Mouse (Mus musculus) stomach, embryonic 14.5 days (tissue): ENCODE data around the gene Srpk2. TPM values are rescaled to one million over a fixed set of nuclear protein-coding genes. Genes with fewer than 3 reads are reported as not detected.
"Not testable (repeated sequence)": the region's sequence is repeated elsewhere in the genome, so short reads cannot be mapped to it uniquely, and the experiment has no call there.

Experiments used
- ATAC-seq: fragments of 200-750 bp; cut with Nextera tagmentation; 2 replicates; pipeline ENCODE4 v1.8.0; 2017; ENCODE audit warnings: low read depth, moderate TSS enrichment; ENCODE audit not compliant: insufficient number of reproducible peaks, insufficient read depth, low FRiP score
- H3K27ac ChIP-seq: fragments of 300-500 bp; sonication (generic); 2 replicates; pipeline ENCODE4 v1.5.1; 2014; ENCODE audit warnings: mild to moderate bottlenecking, low read length, moderate library complexity, mixed read lengths
- H3K27me3 ChIP-seq: fragments of 300-500 bp; sonication (generic); 2 replicates; pipeline ENCODE4 v1.6.1; 2014; ENCODE audit warnings: low read length, control low read depth, mixed read lengths; ENCODE audit not compliant: control insufficient read depth, insufficient read depth
- H3K36me3 ChIP-seq: fragments of 300-500 bp; sonication (generic); 2 replicates; pipeline ENCODE4 v1.6.1; 2014; ENCODE audit warnings: mild to moderate bottlenecking, control low read depth, low read length, moderate library complexity, mixed read lengths; ENCODE audit not compliant: control insufficient read depth, insufficient read depth
- H3K4me1 ChIP-seq: fragments of 300-500 bp; sonication (generic); 2 replicates; pipeline ENCODE4 v1.6.1; 2014; ENCODE audit warnings: low read length, control low read depth, mixed read lengths; ENCODE audit not compliant: control insufficient read depth, insufficient read depth
- H3K4me2 ChIP-seq: fragments of 300-500 bp; sonication (generic); replicated peaks from 2 replicates; pipeline ENCODE4 v1.6.1; 2014; ENCODE audit warnings: low read depth, low read length, control low read depth
- H3K4me3 ChIP-seq: fragments of 300-500 bp; sonication (generic); 2 replicates; pipeline ENCODE4 v1.5.1; 2014; ENCODE audit warnings: low read depth, low read length, control low read depth
- H3K9ac ChIP-seq: fragments of 300-500 bp; sonication (generic); replicated peaks from 2 replicates; pipeline ENCODE4 v1.6.1; 2014; ENCODE audit warnings: low read depth, mild to moderate bottlenecking, control low read depth, low read length, moderate library complexity, mixed read lengths
- H3K9me3 ChIP-seq: fragments of 300-500 bp; sonication (generic); 2 replicates; pipeline ENCODE4 v1.6.1; 2016; ENCODE audit warnings: low read depth, low read length, control low read depth; ENCODE audit not compliant: control insufficient read depth
- WGBS: fragments of 180-500 bp; shearing (Covaris S2); extraction: QIAGEN DNeasy Blood & Tissue Kit; methylation state at CpG from one replicate; pipeline ENCODE4 v1.1.7; 2014; 5-methylcytosine and 5-hydroxymethylcytosine counted together
- polyA plus RNA-seq: library from polyadenylated mRNA; unstranded; fragments of >200 nt; fragmentation: Nextera tagmentation; extraction: Ambion mirVana; gene quantifications from 2 replicates; pipeline ENCODE4 v1.2.1, GENCODE M21; 2014

The Srpk2 gene
- polyA plus RNA-seq, 1 experiment from 2014 or later = 61.8 TPM

- ATAC-seq = no peak
- Histone ChIP-seq H3K27ac (no peak overlapping the region), H3K4me1 (peaks cover 4% of the 10 kb centered on the region; the same call in 1 of the 2 replicates), H3K27me3 (no peaks in the 10 kb centered on the region), H3K36me3 (no peaks in the 10 kb centered on the region), H3K4me2 (no peak overlapping the region), H3K9me3 (no peaks in the 10 kb centered on the region), H3K9ac (no peak overlapping the region), H3K4me3 (no peak overlapping the region)
- WGBS = 93% methylated on average over 4 of the region's 4 CpGs
Observed at GRCm38 (mm10) chr5:23656590-23656989, 27.8 kb downstream of the Srpk2 start.

- Histone ChIP-seq H3K36me3 (no peaks in the 10 kb centered on the region), H3K9me3 (no peaks in the 10 kb centered on the region), H3K27ac (no peak overlapping the region), H3K4me3 (no peak overlapping the region), H3K4me2 (no peak overlapping the region), H3K4me1 (no peaks in the 10 kb centered on the region), H3K9ac (no peak overlapping the region), H3K27me3 (no peaks in the 10 kb centered on the region)
- 59% methylated on average over 1 of the region's 1 CpGs for WGBS
- ATAC-seq = no peak
Observed at GRCm38 (mm10) chr5:23655030-23655429, 29.4 kb downstream of the Srpk2 start.

DNA sequence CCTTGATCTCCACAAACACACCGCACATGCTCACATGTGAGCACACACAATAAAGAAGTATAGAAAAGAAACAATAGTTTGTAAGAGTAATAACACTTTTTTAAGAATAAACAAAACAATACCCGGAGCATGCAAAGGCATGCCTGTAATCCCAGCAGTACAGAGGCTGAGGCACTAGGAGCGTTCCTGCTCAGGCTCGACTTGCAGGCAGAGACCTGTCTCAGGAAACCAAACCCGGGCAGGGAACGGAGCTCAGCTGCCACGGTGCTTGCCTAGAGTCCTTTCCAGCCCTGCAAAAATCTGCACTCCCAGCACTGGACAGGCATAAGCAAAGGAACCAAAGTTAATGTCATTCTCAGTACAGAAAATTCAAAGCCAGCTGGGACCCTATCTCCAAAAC lies 32.1 kb downstream of the Srpk2 start:
- H3K27ac ChIP-seq = no peak overlapping the region
- H3K4me1 ChIP-seq = no peaks in the 10 kb centered on the region
- H3K4me3 ChIP-seq = no peak overlapping the region
- H3K9ac ChIP-seq = no peak overlapping the region
- WGBS = 62% methylated on average over 7 of the region's 7 CpGs
- no peaks in the 10 kb centered on the region for H3K36me3 ChIP-seq
- ATAC-seq = no peak
- H3K9me3 ChIP-seq = no peaks in the 10 kb centered on the region
- no peaks in the 10 kb centered on the region for H3K27me3 ChIP-seq
- no peak overlapping the region for H3K4me2 ChIP-seq

- no peak for ATAC-seq
Observed at GRCm38 (mm10) chr5:23651786-23652185, 32.6 kb downstream of the Srpk2 start.

DNA sequence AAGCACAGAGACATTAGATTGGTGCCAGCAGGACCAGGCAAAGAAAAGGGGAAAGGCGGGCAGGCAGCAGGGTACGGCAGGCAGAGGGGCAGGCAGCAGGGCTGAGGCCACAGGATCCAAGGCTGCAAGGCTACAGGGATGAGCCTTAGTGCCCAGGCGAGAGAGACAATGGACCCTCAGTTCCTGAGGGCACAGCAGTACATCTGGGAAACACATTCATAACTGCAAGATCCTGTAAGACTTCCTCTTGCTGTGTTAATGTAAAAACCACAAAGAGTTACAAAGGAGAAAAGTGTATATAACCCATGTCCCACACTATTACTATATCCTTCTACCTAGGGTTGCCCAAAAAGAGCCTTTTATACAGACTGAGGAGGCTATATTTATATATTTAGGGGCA lies 33.9 kb downstream of the Srpk2 start:
- 93% methylated on average over 3 of the region's 3 CpGs for WGBS

More at GRCm38 (mm10) chr5:23651786-23652185, 32.6 kb downstream of the Srpk2 start:
- Histone ChIP-seq H3K4me1 (no peaks in the 10 kb centered on the region), H3K4me2 (no peak overlapping the region), H3K9me3 (no peaks in the 10 kb centered on the region), H3K36me3 (no peaks in the 10 kb centered on the region), H3K4me3 (no peak overlapping the region), H3K27me3 (no peaks in the 10 kb centered on the region), H3K27ac (no peak overlapping the region), H3K9ac (no peak overlapping the region)
- 74% methylated on average over 3 of the region's 3 CpGs for WGBS

DNA sequence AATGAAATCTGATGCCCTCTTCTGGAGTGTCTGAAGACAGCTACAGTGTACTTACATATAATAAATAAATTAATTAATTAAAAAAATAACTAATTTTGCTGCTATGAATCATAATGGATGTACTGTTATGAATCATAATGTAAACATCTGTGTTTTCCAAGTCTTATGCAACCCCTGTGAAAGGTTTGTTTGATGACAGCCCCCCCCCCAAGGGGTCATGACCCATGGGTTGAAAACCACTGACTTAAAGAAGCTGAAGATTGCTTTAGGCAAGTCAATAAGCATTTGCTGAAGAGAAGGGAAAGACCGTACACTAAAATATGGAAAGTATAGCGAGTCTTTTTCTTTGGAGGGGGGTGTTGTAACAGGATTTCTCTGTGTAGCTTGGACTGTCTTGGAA lies 35.2 kb downstream of the Srpk2 start:
- Histone ChIP-seq H3K27me3 (no peaks in the 10 kb centered on the region), H3K4me1 (no peaks in the 10 kb centered on the region), H3K9ac (no peak overlapping the region), H3K4me2 (no peak overlapping the region), H3K9me3 (no peaks in the 10 kb centered on the region), H3K27ac (no peak overlapping the region), H3K36me3 (no peaks in the 10 kb centered on the region), H3K4me3 (no peak overlapping the region)
- WGBS = 97% methylated on average over 2 of the region's 2 CpGs
- ATAC-seq = no peak

More for the DNA sequence above, 33.9 kb downstream of the Srpk2 start:
- Histone ChIP-seq H3K36me3 (no peaks in the 10 kb centered on the region), H3K4me3 (no peak overlapping the region), H3K9me3 (no peaks in the 10 kb centered on the region), H3K27ac (no peak overlapping the region), H3K9ac (no peak overlapping the region), H3K4me1 (no peaks in the 10 kb centered on the region), H3K27me3 (no peaks in the 10 kb centered on the region), H3K4me2 (no peak overlapping the region)
- ATAC-seq = no peak

- no peak for ATAC-seq
- Histone ChIP-seq H3K27me3 (no peaks in the 10 kb centered on the region), H3K36me3 (no peaks in the 10 kb centered on the region), H3K4me3 (no peak overlapping the region), H3K27ac (no peak overlapping the region), H3K4me1 (no peaks in the 10 kb centered on the region), H3K9ac (no peak overlapping the region), H3K4me2 (no peak overlapping the region), H3K9me3 (no peaks in the 10 kb centered on the region)
- 68% methylated on average over 3 of the region's 3 CpGs for WGBS
Observed at GRCm38 (mm10) chr5:23645671-23646070, 38.7 kb downstream of the Srpk2 start.

GRCm38 (mm10) chr5:23639193-23639592 lies 45.2 kb downstream of the Srpk2 start:
- not testable (repeated sequence) for H3K27me3 ChIP-seq, H3K9ac ChIP-seq, H3K4me1 ChIP-seq, H3K4me2 ChIP-seq, ATAC-seq, H3K27ac ChIP-seq, H3K4me3 ChIP-seq, H3K36me3 ChIP-seq, H3K9me3 ChIP-seq

DNA sequence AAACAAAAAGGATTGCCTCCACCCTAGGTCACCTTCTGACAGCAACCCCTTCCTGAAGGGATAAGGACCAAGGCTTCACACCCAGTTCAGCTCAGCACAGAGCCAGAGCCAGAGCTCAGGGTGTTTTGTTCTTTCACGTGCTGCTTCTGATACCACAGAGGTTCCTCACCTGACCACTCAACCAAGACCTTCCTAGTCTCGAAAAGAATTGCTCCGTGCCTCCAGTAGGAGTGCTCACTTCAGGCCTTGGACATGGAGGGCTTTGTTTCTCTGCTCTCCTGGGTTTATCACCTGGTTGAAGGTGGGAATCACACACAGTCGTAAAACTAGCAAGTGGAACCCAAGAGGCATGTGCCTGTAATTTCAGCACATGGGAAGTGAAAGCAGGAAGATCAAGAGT lies 46.4 kb downstream of the Srpk2 start:
- ATAC-seq = no peak
- 82% methylated on average over 4 of the region's 4 CpGs for WGBS
- Histone ChIP-seq H3K27me3 (no peaks in the 10 kb centered on the region), H3K4me3 (no peak overlapping the region), H3K4me1 (no peaks in the 10 kb centered on the region), H3K36me3 (no peaks in the 10 kb centered on the region), H3K9me3 (no peaks in the 10 kb centered on the region), H3K4me2 (no peak overlapping the region), H3K9ac (no peak overlapping the region), H3K27ac (no peak overlapping the region)
